Mouse (Mus musculus): Measurements from ENCODE around the gene Tspan5.

The Tspan5 gene

DNA sequence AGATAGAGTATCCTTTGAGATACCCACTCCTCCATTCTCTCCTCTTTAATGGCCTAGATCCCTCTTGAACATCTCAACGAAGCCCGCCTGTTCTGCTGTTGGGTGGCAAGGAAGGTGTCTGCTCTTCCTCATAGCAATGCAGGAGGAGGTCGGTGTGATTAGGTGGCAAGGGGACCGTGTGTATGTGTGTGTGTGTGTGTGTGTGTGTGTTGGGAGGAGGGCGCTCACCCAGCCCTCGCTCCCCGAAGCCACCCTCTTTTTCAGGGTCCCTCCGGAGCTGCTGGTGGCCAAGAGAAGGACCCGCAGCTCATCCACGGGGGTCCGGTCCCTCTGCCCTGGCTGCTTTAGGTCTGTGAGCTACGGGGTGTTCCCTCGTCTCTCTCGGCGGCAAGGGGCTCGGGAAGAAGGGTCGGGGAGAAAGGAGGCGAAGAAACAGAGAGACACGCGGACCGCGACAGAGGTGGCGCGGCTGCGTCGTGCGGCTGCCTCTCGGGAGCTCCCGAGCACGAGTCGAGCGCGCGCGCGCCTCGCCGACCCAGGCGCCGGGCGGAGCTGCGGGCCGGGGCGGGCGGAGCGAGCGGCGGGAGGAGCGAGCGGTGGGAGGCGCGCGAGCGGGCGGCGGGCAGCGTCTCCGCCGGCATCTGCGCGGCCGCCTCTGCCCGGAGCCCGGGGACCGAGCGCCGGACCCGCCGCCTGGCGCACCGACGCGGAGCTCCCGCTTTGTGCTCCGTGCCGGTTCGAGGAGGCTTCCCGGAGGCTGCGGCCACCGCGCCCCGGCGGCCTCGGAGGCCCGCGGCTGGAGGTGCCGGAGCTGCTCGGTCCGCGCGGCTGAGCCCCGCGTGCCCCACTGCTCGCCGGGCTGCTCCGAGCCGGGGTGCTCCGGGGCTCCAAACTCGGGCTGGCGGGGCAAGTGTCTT lies at the start of gene Tspan5:
Gene Tspan5, plus strand, starts transcription at position 547 of the 917 bp plus-strand sequence.
- DNase-seq, result peak; percentile 76

DNA sequence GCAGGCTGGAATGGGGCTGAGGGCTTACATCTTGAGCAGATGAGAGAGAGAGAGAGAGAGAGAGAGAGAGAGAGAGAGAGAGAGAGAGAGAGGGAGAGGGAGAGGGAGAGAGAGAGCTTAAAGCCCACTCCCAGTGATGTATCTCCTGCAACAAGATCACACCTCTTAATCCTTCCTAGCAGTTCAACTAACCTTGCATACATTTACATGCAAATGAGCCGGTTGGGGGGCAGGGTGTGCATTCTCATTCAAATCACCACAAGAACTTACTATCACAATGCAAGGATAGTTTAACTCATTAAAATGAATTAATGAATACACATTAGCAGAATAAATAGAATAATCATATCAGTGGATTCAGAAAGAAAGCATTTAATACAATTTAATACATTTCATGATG lies 49.7 kb upstream of the Tspan5 start:
- no peak for DNase-seq

DNA sequence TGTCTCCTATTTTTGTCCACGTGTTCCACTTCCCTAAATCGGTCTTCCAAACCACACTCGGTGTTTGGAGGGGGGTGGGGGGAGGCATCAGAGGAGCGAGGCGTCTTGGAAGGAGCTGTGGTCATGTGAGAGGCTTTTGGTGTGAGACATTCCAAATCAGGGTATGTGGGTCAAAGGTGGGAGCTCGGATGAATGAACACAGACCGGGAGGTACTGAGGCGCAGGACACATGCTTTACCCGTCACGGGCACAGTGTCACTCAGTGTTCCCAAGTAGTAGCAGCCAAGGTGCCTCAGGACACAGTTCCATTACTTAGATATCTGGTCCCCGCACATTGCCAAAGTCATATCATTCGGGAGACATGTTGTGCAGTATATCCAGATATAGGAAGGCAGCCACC lies 38.6 kb upstream of the Tspan5 start:
- no peak for DNase-seq

DNA sequence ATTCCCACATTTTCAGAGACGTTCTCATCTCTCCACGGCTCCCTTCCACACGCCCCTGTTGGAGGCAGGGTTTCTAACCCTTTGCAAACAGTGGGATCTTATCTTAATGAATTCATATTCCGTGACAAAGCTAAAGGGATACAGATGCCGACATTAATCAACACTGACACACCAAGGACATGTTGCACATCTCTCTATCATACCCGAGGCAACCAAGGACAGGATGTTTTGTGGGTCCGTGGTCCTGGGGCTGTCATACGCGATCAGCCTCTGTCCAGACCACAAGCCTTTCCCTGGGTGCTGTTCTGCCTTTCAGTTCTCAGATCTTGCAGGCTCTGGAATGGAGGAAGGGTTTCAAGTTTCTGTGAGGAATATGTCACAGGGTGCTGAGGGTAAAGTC lies 37.5 kb upstream of the Tspan5 start:
- no peak for DNase-seq

DNA sequence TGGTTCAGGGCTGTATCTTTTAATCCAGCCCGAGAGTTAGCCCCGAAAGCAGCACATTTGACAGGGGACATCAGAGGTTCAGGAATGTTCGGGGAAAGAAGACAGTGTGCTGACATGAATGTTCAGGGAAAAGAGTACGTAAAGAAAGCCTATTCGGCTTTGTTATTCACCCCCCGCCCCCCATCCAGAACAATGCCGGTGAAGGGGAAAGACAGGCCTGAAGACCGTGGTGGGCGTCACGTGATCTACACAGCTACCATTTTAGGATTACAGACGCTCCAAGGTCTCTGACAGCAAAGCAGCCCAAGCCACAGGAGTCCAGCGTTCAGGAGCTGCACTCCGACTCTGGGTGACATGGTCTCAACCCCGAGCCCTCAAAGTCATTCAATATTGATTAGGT lies 36.1 kb upstream of the Tspan5 start:
- DNase-seq, result no peak

DNA sequence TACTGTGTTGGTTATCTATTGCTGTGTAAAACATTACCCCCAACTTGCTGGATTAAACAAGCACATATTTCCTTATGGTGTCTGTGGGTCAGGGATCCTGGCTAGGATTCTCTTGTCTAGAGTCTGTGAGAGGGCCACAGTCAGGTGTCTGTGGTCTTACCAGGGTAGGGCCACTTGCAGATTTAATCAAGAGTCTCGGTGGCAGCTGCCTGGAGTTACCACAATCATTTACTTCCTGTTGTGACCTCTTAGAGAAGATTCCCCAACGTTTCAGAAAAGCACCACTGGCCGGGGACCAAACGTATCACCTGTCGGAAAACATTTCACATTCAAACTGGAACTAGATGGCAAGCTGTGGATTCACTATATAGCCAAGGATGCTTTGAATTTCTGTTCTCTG lies 32.8 kb upstream of the Tspan5 start:
- no peak for DNase-seq

DNA sequence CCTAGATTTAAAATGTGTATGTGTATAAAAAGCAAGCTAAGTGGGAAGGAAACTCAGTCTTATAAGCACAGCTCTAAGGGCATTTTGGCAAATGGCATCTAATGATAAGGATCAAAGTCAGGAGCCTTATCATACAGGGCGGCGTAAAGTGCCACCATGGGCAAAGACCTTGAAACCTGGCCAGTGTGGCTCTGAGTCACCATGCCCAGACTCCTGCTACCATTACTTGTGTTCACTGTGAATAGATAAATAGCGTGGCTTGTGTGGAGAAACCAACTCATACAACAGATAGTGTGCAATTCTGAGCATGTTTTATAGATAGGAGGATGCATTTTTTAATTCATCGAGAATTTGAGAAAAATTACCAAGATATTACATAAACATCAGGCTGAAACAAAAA lies 30.0 kb upstream of the Tspan5 start:
- no peak for DNase-seq

DNA sequence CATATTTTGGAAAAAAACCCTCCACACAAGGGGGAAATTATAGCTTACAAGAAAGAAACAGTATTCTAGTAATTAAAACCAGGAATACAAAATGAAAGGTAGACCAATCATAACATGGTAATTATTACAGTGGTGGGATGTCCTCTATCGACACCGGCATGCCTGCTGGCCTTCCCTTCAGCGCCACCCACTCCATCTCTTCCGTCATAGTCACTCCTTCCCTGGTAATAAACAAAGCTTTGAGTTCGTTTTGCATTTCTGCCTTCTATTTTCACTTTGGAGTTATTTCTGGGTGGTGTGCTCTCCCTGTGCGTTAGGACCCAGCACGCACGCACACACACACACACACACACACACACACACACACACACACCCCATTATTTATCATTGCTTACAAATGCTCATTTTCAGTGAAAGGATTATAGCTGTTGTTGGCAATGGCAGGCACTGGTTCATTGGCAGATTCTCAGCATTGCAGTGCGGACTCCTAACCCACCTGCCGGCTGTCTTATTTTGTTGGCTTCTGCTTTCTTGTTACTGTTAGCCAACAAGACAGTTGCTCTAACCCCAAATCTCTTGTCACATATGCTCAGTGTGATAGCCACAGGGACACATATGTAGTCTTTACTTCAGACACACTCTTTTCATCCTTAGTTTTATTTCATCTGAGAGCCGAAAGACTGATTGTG lies 29.4 kb upstream of the Tspan5 start:
- no peak for DNase-seq

DNA sequence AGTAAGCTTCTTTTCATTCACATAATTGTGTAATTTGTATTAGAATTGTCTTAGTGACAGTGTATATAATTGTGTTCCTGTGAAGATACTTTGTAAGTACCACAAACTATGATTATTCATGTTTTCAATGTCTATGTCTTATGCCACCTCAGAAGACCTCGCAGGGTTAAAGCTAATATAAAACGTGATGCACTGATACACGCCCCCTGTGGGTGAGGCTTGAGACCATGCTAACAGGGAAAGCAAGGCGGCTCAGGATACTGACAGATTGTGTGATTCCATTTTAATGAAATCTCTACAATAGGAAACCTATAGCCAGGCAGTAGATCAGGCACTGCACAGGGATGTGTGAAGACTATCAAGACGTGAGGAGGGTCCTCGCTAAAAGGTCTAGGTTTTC lies 28.9 kb upstream of the Tspan5 start:
- DNase-seq, result peak; percentile 3

DNA sequence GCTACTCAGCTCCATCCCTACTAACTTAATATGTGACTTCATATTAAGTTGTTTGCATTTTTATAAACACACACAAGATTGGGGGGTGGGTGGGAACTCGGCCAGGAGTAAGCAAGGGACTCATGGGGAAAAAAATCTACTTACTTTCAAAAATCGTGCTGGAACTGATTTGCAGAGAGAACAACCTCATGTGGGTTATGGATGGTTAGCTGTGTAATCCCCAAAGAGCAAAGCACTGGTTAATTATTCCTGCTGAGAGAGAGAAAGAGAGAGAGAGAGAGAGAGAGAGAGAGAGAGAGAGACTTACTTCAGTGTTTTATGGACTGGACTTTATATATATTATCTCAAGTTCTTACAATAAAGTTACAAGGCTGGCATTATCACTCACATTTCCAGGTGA lies 27.2 kb upstream of the Tspan5 start:
- DNase-seq, result no peak

DNA sequence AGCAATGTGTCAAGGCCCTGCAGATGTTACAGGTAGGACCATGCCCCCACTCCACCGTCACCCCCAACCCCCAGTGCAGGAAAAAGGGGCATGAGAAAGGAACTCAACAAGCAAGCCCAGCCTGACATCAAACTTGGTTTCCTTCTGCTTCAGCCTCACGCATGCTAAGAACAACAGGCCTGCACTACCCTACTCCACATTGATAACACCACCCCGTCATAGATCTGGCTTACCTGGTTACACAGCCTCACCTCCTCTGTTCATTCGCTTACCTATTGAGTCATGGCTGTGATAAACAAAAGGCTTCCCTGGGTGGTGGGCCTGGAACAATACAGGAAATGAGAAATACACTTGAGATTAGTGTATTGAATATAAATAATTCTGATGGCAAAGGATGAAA lies 26.8 kb upstream of the Tspan5 start:
- no peak for DNase-seq

DNA sequence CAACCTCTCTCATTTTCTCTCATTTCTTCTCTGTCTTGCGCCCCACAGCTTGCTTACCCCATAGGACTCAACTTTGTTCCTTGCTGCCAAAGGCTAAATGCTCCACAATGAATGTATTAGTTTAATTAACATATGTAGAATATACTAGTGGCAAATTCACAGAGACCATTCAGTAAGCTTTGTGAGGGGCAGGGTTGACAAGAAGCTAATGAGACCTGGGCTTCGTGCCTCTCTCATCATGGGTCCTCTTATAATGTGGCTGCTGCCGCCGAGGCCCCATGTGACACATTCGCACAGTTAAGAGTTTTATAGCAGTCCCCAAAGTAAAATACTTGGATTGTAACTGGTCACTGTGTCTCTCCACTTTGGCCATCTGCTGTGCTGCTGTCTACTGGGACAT lies 25.0 kb upstream of the Tspan5 start:
- no peak for DNase-seq

DNA sequence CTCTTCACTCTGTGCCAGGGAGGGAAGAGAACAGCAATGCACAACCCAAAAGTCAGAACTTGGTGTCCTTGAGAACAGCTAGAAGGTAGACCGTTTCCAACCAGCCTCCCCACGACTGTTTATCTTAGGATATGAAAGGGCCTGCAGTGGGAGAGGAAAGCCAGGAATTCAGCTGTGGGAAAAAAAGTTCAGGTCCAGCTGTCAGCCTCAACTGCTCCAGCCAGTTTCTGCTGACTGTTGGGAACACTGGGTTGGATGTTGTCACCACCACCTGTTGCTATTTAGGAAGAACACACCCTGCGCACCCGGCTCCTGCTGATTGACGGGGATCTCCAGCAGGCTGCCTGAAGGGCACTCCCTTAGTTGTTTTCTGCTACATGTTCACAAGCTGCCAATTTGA lies 19.8 kb upstream of the Tspan5 start:
- DNase-seq, result no peak

DNA sequence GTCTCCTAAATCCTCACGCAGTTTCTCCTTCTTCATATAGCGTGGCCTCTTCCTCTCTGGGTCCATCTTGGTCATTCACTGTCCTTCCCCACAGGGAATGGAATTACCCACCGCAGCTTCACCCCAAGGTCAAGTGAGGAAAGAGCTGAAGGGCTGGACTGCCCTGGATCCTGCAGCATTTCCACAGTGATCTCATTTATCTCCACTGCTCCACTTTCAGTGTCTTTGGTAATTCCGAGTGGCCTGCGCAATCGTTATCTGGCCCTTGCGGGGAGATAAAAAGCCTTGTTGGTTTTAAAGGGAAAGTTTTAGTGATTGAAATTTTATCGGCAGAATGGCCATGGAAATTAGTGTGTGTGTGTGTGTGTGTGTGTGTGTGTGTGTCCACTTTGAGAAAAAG lies 14.4 kb upstream of the Tspan5 start:
- no peak for DNase-seq

DNA sequence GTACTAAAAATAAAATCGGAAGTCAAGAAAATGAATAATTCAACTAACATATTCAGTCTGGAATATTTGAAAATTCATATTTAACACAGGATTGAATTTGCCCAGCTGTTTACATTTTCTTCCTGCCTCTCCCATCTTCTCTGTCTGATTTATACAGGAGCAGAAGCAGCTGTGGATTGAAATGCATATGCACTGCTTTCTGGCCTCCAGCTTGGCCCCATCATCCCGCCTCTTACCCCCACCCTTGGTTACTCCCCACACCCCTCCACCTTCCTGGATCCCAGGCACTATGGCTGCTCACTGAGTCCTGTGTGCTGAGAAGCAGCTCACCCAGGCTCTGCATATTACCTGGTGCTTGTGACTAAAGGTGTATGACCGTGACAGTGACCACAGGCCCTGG lies 13.2 kb upstream of the Tspan5 start:
- no peak for DNase-seq

DNA sequence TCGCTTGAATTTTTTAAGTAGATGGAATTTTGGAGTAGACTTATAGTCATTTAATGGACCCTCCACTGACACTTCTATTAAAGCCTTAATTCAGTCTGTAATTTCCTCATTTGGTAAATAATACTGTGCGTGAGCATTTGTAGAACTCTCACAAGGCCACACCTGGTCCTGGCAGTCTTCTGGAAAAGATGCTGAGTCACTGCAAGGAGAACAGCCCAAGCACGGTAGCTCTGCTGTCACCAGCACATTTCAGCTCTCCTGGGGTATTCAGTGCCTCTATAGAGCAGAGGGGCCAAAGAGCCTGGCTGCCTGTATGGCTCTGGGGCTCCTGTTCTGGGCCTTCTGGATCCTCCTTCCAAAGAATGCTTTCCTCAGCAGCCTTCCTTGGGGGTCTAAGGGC lies 11.2 kb upstream of the Tspan5 start:
- no peak for DNase-seq

DNA sequence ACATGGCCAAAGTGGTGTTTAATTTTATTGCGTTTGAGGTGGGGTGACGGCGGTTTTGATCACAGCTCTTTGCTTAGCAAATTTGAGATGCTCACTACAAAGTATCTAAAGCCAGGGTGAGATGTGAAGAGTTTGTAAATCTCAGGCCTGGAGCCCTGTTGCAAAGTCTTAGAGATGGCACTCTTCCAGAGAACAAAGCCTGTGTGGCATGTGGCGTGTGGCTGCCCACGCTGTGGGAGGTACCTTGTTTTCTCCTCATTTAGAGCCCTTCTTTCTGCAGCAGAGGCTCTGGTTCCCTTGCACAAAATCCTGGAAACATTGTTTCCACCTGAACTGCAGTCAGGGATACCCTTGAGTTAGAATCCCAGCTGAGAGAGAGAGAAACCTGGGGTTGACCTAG lies 6.2 kb upstream of the Tspan5 start:
- no peak for DNase-seq

DNA sequence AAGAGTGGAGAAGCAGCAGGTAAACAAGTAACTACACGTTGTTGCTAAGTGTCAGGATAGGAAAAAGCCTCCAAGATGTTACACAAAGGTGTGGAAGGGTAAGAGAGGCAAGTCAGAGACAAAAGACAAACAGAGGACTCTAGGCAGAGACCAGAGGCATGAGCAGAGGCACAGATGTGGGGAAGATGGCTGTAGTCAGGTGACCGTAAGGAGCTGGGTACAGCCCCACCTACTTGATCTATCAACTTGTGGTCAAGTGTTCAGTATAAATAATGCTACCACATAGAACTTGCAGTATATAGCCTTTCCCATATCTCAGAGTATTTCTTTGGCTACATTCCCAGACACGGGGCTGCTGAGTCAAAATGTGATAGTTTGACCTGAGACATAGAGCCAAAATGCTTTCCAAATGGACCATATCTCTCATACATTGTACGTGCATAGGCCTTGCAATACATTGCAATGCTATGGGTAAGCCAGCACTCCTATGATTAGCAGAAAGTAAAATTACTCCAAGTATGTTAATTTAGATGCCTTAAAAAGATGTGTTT lies 2.8 kb upstream of the Tspan5 start:
- no peak for DNase-seq

DNA sequence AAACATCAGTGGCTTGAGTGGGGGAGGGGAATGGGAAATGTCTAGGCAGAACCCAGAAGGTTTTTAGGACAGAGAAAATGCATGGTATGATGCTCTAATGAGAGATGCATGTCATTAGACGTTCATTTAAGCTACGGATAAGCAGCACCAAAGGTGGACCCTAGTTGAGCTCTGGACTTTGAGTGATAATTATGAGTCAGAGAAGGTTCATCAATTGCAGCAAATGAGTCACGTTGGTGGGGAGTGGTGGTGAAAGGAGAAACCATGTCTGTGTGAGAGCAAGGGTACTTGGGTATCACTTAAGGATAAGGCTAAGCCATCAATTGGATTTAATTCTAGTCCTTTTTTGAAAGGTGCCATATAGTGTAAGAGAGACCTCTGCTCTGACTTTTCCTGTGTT lies 1.7 kb upstream of the Tspan5 start:
- DNase-seq, result no peak

DNA sequence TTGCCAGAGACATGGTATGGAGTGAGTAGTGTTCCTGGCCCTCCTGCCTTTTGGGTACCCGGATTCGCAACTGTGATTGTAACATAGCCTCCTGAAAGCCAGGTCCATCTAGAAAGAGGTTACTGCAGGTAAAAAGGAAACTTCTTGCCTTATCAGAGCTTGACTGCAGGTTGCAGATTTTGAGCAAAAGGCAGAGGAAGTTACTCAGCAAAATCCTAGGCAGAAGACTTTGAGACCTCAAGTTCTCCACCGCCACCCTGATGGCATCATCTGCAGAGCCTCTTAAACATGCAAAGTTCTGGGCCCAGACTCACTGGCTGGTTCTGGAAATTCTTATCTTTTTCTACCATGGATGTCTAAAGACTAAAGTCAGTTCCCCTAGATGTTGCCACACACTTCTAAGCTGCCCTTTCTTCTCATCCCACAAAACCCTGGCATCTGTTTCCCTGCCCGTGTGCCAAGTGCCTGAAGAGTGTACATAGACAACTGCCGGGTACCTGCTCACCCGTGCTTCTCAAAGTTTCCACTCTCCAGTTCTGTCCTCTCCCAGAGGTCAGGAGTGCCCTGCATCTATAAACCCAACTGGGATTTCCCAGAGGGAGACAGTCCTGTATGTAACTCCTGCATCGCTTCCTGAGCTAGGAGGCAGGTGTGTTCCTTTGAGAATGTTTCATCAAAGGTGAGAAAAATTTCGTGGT lies 1.0 kb upstream of the Tspan5 start:
- no peak for DNase-seq

DNA sequence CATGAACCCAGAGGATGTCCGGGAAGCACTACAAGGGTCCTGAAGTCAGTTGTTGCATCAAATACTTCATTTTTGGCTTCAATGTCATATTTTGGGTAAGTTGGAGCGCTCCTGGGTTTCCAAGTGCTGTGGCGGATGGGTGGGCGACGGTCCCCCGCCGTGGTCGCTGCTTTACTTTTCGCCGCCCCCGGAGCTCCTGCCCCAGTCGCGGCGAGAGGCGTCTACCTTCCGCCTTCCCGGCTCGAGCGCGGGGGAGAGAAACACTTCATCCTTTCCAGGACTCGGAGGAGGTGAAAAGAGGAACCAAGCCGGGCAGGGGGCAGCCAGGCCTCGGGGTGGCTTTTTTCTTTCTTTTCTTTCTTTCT lies 553 bp downstream of the Tspan5 start:
- peak; percentile 36 for DNase-seq

DNA sequence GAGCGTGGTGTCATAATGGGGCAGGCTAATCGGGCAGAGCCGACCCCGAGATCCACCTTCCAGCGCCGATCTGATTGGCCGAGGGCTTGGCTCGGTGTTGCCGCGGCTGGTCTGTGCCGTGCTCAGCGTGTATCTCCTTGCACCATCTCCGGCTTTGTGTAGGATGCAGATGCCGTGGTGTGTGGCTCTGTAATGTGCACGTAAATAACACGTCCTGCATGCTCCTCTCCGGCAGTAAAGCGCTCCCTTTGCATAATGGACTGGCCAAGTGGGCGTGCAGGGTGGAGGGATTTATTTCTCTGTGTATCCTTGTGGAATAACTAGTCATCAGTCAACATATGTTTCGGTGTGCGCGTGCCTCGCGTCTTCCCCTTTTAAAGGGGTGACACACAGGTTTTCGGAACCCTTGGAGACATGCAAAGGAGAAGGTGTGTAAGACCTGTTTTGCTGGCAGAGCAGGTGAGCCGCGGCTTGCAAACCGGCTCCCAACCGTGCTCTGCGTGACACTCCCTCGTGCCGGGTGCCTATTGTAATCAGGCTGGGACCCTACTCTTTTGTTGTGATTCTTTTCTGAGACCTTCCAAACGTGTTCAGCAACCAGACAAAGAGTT lies 1.2 kb downstream of the Tspan5 start:
- peak; percentile 68 for DNase-seq
